Mouse (Mus musculus) retina, postnatal 7 days (tissue): ENCODE data around the gene Igsf11.
A peak's percentile ranks its signal among the peaks of the same experiment; 100 is the strongest.

Experiments used
- DNase-seq: peaks from one replicate; pipeline ENCODE4 v3.0.0-alpha.2; 2012; ENCODE audit warnings: low read depth, low spot score

Gene Igsf11

GRCm38 (mm10) chr16:38892371-38892770 lies at the start of gene Igsf11:
Gene Igsf11 (plus strand): TSS chr16:38892671.
- DNase-seq: no peak

DNA sequence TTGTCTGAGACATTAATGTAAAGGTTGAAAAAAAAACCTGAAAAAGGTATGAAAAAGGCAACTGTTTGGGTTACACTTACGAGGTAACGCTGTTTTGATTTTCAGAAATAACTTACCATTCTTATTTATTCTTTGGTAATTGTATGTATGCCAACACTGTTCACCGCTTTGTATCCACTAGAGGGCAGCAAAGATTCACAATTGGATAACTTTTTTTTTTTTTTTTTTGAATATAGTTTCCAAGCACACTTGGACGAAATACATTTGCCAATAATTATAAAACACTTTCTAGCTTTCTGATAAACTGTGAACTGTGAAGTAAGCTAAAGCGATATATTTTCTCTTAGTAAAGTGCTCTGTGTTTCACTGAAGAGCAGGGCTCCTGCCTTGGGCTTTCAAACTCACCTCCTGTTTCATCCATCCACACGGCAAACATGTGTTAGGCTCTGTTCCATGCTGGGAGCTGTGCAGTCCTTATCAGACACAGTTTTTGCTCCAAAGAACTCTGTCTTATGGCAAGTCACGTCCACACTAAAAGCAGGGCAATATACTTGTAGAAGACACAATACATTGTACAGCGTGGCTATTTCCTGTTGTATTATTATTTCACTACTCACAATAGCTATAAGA lies 34.2 kb upstream of the Igsf11 start:
- peak; percentile 45 for DNase-seq

DNA sequence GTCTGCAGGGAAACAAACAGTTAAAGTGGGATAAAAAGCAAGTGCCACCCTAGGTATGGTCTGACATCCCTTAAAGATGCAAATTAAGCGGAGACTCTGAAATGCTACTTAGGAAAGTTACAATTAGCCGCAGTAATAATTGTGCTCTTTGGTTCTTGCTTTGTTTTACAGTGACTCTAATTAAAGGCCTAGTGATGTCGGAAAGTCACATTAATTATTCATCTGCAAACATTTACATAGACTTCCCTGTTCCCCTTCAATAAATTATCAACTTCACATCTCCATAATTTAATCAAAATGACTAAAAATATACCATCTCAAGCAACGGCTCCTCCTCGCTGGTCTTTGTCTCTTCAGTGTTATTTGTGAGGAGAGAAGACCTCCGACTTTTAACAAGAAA lies 31.9 kb upstream of the Igsf11 start:
- no peak for DNase-seq

GRCm38 (mm10) chr16:38864358-38864757 lies 28.1 kb upstream of the Igsf11 start:
- DNase-seq: no peak

- no peak for DNase-seq
Measured at GRCm38 (mm10) chr16:38873231-38873630, 19.2 kb upstream of the Igsf11 start.

DNA sequence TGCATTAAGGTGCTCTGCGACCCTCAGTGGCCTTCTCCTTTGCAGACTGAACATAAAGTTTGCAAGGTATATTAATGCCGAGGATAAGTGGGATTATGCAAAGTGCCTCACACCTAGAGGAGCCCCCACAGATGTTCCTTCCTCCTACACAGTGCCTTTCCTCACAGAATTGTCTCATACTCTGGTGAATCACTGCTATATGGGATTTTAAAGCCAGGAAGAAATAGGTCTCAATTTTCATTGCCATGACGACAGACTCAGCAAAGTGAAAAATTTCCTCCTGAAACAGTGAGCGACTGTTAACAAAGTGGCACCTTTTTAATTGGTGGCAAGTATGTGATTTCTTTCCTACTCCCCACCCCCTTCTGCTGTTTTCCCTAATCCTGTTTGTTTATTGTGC lies 18.0 kb upstream of the Igsf11 start:
- no peak for DNase-seq

GRCm38 (mm10) chr16:38898816-38899425 lies 6.5 kb downstream of the Igsf11 start:
- no peak for DNase-seq

DNA sequence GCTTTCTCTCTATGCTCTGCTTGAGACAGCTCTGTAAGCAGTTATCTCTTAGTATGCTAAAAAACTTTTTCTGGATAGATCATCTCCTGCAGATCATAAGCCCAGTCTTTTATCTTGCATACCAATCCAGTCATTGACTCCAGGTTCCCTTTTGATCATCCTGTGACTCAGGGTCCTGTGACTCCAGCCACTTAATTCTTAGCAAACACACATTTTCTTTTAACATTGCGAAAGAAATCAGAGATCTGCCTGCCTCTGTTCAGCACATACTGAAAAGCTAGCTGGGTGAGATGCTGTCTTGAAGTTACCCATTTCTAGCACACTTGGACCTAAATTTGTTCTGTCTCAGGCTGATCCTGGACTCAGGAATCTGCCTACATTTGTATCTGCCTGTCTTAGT lies 7.6 kb downstream of the Igsf11 start:
- no peak for DNase-seq

GRCm38 (mm10) chr16:38902111-38902778 lies 9.8 kb downstream of the Igsf11 start:
- peak; percentile 82 for DNase-seq

GRCm38 (mm10) chr16:38903020-38903419 lies 10.5 kb downstream of the Igsf11 start:
- DNase-seq: no peak

DNA sequence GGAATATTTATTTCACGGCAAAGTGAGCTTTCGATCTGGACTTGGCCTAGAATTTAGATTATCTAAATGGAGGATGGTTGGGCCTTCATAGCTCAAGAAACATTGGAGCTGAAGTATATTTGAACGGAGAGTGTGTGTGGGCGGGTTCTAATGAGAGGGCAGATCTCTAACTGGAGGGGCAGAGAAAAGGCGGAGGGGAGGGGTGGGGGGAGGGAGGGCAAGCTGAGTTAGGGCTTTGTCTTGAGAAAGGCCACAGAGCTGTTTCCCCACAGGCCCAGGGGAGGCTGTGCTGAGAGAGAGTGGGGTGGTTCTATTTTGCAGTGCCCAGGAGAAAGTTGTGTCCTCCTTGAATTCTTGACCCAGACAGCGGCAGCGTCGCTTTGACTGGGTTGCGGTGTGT lies 11.7 kb downstream of the Igsf11 start:
- no peak for DNase-seq

- DNase-seq: peak; percentile 32
Measured at GRCm38 (mm10) chr16:38905911-38906310, 13.4 kb downstream of the Igsf11 start.

GRCm38 (mm10) chr16:38908304-38908703 lies 15.8 kb downstream of the Igsf11 start:
- DNase-seq: no peak

DNA sequence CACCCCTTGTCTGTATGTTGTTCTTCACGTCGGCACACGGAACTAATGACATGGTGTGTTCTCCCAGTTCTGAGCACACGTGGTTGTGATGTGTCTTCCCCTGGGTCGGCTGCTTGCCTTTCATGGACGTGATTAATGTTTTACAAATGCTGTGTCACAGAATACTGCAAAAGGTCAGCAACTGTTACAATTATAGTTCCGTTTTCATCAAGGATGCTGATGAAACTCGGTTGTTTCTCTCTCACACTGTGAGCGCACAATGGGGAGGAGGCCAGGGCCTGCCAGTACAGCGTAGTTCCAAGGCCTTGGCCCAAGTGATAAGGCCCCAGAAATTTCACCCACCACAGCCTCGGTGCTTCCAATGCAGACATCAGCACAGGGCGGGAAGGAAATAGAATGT lies 17.0 kb downstream of the Igsf11 start:
- DNase-seq: no peak

DNA sequence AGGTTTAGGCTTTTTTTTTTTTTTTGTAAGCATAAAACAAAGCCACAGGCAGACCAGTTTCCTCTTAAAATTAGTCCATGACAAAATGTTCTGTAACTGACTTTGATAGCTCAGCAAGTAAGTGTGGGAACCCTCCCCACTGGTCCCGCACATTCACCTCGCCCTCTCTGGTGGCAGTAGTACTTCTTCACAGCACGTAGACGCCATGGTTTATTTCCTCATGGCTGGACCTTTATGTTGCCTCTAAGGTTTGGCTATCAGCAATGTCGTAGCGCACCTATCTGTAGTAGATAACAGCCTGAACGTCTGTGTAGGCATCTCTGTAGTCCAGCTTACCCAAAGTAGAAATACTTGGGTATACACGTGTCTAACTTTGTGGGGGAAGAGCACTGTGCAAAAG lies 17.6 kb downstream of the Igsf11 start:
- DNase-seq: no peak

GRCm38 (mm10) chr16:38915451-38915850 lies 23.0 kb downstream of the Igsf11 start:
- no peak for DNase-seq

- DNase-seq: no peak
Measured at GRCm38 (mm10) chr16:38916053-38916786, 23.7 kb downstream of the Igsf11 start.

GRCm38 (mm10) chr16:38916885-38917284 lies 24.4 kb downstream of the Igsf11 start:
- DNase-seq: no peak

DNA sequence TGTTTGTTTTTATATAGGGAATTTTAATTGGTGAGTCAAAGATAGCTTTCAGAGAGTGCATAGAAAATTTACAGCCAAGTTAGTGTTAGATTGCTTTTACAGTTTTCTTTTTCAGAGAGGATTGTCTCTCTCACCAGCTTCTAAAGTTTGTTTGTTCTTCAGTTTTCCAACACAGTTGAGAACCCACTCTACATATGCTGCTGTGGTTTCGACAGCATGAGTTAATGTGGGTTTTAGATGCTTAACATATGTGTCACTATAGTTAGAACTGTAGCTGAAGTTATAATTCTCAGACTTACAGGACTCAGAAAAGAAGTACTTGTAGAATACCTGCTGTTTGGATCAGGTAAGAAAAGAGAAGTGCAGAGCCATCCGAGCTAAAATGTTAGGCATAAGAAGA lies 25.6 kb downstream of the Igsf11 start:
- DNase-seq: no peak

- DNase-seq: no peak
Measured at GRCm38 (mm10) chr16:38920488-38920887, 28.0 kb downstream of the Igsf11 start.

DNA sequence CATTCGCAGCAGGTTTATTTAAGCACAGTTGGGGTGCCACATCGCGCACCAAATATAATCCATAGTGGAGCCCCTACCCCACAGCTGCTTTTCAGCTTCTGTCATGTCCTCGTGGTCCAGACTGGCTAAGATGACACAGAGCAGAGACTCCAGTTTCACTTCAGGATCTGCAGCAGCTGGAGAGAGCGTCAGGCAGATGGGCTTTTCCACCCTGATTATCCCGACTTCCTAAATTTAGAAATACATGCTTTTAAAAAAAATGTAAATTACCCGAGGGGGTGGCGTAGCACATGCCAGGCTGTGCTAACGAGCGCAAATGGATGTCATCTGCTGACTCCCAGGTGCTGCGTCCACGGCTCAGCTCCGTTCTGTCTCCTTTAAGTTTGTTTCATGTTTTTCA lies 32.5 kb downstream of the Igsf11 start:
- no peak for DNase-seq

DNA sequence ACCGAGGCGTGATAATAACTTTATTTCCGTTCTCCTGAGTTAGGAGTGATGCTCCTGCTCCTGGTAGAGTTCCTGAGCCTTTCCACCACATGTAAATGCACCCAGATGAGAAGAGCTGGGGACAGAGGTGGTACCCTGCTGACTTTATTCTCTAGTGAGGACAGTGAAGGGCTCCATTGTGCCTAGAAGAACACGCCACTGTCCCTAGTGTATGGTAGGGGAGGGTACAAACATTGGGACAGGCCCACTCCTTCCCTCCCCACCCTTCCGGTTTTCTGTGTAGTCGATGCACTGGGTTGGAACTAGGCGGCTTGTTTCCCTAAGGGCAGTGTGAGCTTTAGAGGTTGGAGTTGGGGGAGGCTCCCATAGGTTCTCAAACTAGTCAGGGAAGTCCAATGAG lies 36.3 kb downstream of the Igsf11 start:
- DNase-seq: no peak
